Mouse (Mus musculus) small intestine, adult 2 months (tissue): Measurements from ENCODE around the gene Lcn11.

Experiments
- CTCF ChIP-seq: fragments of 200-500 bp; IDR thresholded peaks from 2 replicates; pipeline ENCODE4 v1.5.1; 2012; ENCODE audit warnings: low read depth, mild to moderate bottlenecking, control low read depth, inconsistent platforms, low read length, moderate library complexity, mixed read lengths; ENCODE audit not compliant: insufficient replicate concordance, insufficient read length; ENCODE audit errors: extremely low read depth
- POLR2A ChIP-seq: fragments of 200-500 bp; IDR thresholded peaks from 2 replicates; pipeline ENCODE4 v1.6.1; 2012; ENCODE audit warnings: low read depth, mild to moderate bottlenecking, control low read depth, inconsistent platforms, low read length, moderate library complexity

GRCm38 (mm10) chr2:25811711-25812110 is 34.9 kb downstream of the Lcn11 start:
- TF ChIP-seq CTCF (no peak), POLR2A (no peak)
